Mouse (Mus musculus): ENCODE results near the gene Rasa3.

Gene Rasa3

GRCm38 (mm10) chr8:13616831-13617505, 60.4 kb downstream of the Rasa3 start:
- DNase-seq, result no peak

- no peak for DNase-seq
These were observed 62.4 kb downstream of the Rasa3 start for GRCm38 (mm10) chr8:13614924-13615391.

- DNase-seq, result peak; percentile 48 to 55
These were observed 63.3 kb downstream of the Rasa3 start for GRCm38 (mm10) chr8:13614136-13614535.

- no peak for DNase-seq
These were observed 65.7 kb downstream of the Rasa3 start for GRCm38 (mm10) chr8:13611702-13612101.

GRCm38 (mm10) chr8:13609971-13610370, 67.4 kb downstream of the Rasa3 start:
- no peak for DNase-seq

- no peak for DNase-seq
These were observed 68.5 kb downstream of the Rasa3 start for GRCm38 (mm10) chr8:13608946-13609345.

- DNase-seq, result no peak
These were observed 71.4 kb downstream of the Rasa3 start for GRCm38 (mm10) chr8:13605920-13606480.

GRCm38 (mm10) chr8:13602621-13603020, 74.8 kb downstream of the Rasa3 start:
- peak; percentile 50 to 56 for DNase-seq

GRCm38 (mm10) chr8:13601166-13601565, 76.2 kb downstream of the Rasa3 start:
- DNase-seq, result no peak

- DNase-seq, result no peak
These were observed 76.7 kb downstream of the Rasa3 start for GRCm38 (mm10) chr8:13600716-13601115.

- no peak for DNase-seq
These were observed 77.2 kb downstream of the Rasa3 start for GRCm38 (mm10) chr8:13600204-13600603.

- DNase-seq, result no peak
These were observed 79.6 kb downstream of the Rasa3 start for GRCm38 (mm10) chr8:13597777-13598176.

GRCm38 (mm10) chr8:13595861-13596260, 81.5 kb downstream of the Rasa3 start:
- DNase-seq, result peak; percentile 34 to 40

- DNase-seq, result peak; percentile 82 to 90
These were observed 82.5 kb downstream of the Rasa3 start for GRCm38 (mm10) chr8:13594884-13595323.

GRCm38 (mm10) chr8:13593340-13593739, 84.1 kb downstream of the Rasa3 start:
- no peak for DNase-seq

GRCm38 (mm10) chr8:13591246-13591645, 86.2 kb downstream of the Rasa3 start:
- no peak for DNase-seq

- no peak for DNase-seq
These were observed 88.3 kb downstream of the Rasa3 start for GRCm38 (mm10) chr8:13589071-13589470.

- DNase-seq, result no peak
These were observed 92.8 kb downstream of the Rasa3 start for GRCm38 (mm10) chr8:13584652-13585051.

- DNase-seq, result no peak
These were observed 99.5 kb downstream of the Rasa3 start for GRCm38 (mm10) chr8:13577869-13578268.

GRCm38 (mm10) chr8:13571999-13572398, 105.4 kb downstream of the Rasa3 start:
- DNase-seq, result no peak

- DNase-seq, result peak in 1 of 2 experiments; percentile 22
These were observed 115.3 kb downstream of the Rasa3 start, which contains the start of gene 1700029H14Rik for GRCm38 (mm10) chr8:13562118-13562517. 1700029H14Rik (minus strand) TSS chr8:13562461.

- DNase-seq, result no peak
These were observed 119.9 kb downstream of the Rasa3 start for GRCm38 (mm10) chr8:13557526-13557925.

GRCm38 (mm10) chr8:13551574-13551830, 125.9 kb downstream of the Rasa3 start:
- no peak for DNase-seq

- peak; percentile 87 to 88 for DNase-seq
These were observed 126.5 kb downstream of the Rasa3 start for GRCm38 (mm10) chr8:13550718-13551573.

Data from cerebellum, adult 18-20 months (tissue).